Mouse (Mus musculus) cerebellum, adult 2 months (tissue): Measurements from ENCODE around the gene Ascl1.

ENCODE experiments used
- CTCF ChIP-seq: fragments of 200-500 bp; IDR thresholded peaks from 2 replicates; pipeline ENCODE4 v1.5.1; 2011; ENCODE audit warnings: low read depth, mild to moderate bottlenecking, control low read depth, low read length, moderate library complexity, borderline replicate concordance; ENCODE audit not compliant: insufficient read depth
- POLR2A ChIP-seq: fragments of 200-500 bp; IDR thresholded peaks from 2 replicates; pipeline ENCODE4 v1.6.1; 2011; ENCODE audit warnings: low read length, control low read depth, borderline replicate concordance; ENCODE audit not compliant: insufficient read depth

- no peak for TF ChIP-seq CTCF
- TF ChIP-seq POLR2A, result no peak
Observed at GRCm38 (mm10) chr10:87518585-87518984, 25.1 kb upstream of the Ascl1 start.
